Mouse (Mus musculus): ENCODE measurements around the gene Gm12887.

The Gm12887 gene

DNA sequence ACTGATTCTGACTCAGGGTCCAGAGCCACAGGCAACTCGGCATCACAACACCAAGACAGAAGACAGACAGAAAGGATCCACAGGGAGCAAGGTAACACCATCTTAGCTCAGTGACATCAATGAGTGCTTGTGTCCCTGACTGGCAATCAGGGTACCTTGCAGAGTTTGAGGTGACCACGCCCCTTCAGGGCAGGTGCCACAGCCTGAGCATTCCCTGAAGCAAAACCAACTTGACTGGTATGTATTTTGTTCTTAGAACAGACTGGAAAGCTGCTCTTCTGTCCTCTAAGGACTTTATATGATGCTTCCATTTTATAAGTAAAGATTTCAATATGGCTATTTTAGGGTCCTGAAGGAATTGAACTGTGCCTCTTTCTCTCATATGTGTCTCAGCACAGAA is at the start of gene Gm12887:
Gene Gm12887, minus strand, starts transcription at position 101 of the 400 bp plus-strand sequence.
- no peak for DNase-seq

GRCm38 (mm10) chr4:121657040-121657439 is 35.1 kb upstream of the Gm12887 start:
- no peak for DNase-seq
